Mouse (Mus musculus) lung, adult 2 months (tissue): ENCODE measurements around the gene Ptgs1.

ENCODE experiments used
- CTCF ChIP-seq: fragments of 200-500 bp; IDR thresholded peaks from 2 replicates; pipeline ENCODE4 v1.5.1; 2011; ENCODE audit warnings: mild to moderate bottlenecking, low read length, control low read depth; ENCODE audit not compliant: insufficient read depth
- POLR2A ChIP-seq: fragments of 200-500 bp; IDR thresholded peaks from 2 replicates; pipeline ENCODE4 v1.6.1; 2011; ENCODE audit warnings: low read depth, mild to moderate bottlenecking, control low read depth, low read length, borderline replicate concordance; ENCODE audit errors: extremely low read depth

- TF ChIP-seq POLR2A, result no peak
- TF ChIP-seq CTCF, result no peak
Measured at GRCm38 (mm10) chr2:36262025-36262424, 31.8 kb downstream of the Ptgs1 start.
